Mouse (Mus musculus): ENCODE data around the gene Tor4a.

DNA sequence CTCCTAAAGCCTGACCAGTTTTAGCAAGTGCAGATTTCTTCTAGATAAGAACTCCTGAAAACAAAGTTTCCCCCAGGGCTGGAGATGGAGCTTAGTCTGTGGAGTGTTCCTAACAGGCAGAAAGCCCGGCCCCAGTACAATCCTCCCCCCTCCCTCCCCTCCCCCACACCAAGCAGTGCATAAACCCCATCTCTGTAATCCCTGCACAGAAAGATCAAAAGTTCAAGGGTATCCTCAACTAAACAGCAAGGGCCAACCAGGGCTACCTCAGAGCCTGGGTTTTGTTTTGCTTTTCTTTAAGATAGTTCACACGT is 28.1 kb downstream of the Tor4a start:
- TF ChIP-seq CTCF (IDR thresholded peaks at IDR 0.05; ENCODE audit: low read depth) (no peak), EP300 (optimal IDR thresholded peaks at IDR 0.05) (no peak)
